ENCODE assay signal across 9 mouse cellular contexts in the genomic region with DNA sequence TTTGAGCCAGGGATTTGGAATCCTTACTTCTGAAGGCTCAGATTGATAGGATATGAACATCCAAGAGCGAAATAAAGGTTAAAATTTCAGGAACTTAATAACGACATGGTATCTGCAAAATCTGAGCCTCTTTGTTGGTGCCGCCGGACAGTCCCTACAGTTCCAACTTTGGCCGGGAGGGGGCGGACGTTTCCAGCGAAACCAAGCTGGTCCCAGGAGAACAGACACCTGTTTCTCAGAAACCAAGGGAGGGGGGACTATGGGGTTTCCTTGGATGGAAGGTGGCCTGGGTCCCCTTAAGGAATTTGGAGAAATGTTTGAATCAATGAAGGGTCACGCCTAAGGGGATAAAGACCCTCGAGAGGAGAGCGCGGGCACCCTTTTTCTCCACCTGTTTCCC. TPM values are rescaled to one million over a fixed set of nuclear protein-coding genes. Genes with fewer than 3 reads are reported as not detected.
A peak's percentile ranks its signal among the peaks of the same experiment; 100 is the strongest.
DNase-seq lines count a peak whose midpoint lies in the region; ATAC-seq and TF ChIP-seq lines count a peak whose summit lies in the region.
"Had no signal": no experiment of that assay in that cellular context is flagged by ENCODE, and none has a peak within 500 bp of the region (broad histone marks: within the 10 kb centered on the region; RNA-seq: fewer than 3 reads in every experiment).

No protein-coding gene starts in this region.

- intact Hi-C loops in heart, postnatal 14 days (cut with DNase I): loop anchor here (1.0 to 5.0 kb wide), 3 partner anchors 82 to 281 kb away; no protein-coding TSS in a partner anchor
- intact Hi-C loops in left cerebral cortex, postnatal 14 days (cut with DNase I): loop anchor here (1.0 to 5.0 kb wide), 2 partner anchors 81 to 155 kb away; no protein-coding TSS in a partner anchor

- no peak for TF ChIP-seq POLR2A in thymus, adult 2 months (IDR thresholded peaks at IDR 0.05; ENCODE audit: control insufficient read depth, extremely low read depth, insufficient read depth, low read length, poor library complexity)

- H3K4me1 ChIP-seq in hindbrain, embryonic 10.5 days (replicated peaks): peaks cover 17% of the 10 kb centered on the region
- peaks cover 7% of the 10 kb centered on the region for H3K4me1 ChIP-seq in hindbrain, embryonic 13.5 days (replicated peaks)
- peaks cover 5% of the 10 kb centered on the region; the same call in 1 of the 2 replicates for H3K4me1 ChIP-seq in neural tube, embryonic 12.5 days
- H3K4me1 ChIP-seq in thymus, adult 2 months (replicated peaks; ENCODE audit: control insufficient read depth, insufficient read depth, low read length): peaks cover 11% of the 10 kb centered on the region

- no peaks in the 10 kb centered on the region for H3K36me3 ChIP-seq in hindbrain, embryonic 10.5 days
- H3K36me3 ChIP-seq in hindbrain, embryonic 13.5 days: no peaks in the 10 kb centered on the region
- H3K36me3 ChIP-seq in neural tube, embryonic 12.5 days: no peaks in the 10 kb centered on the region
- H3K36me3 ChIP-seq in thymus, adult 2 months (ENCODE audit: control insufficient read depth, insufficient read depth, low read length): peaks cover 27% of the 10 kb centered on the region
- H3K36me3 ChIP-seq: liver, embryonic 15.5 days had no signal

- WGBS in hindbrain, embryonic 10.5 days: 5% methylated on average over 12 of the region's 12 CpGs
- 8% methylated on average over 12 of the region's 12 CpGs for WGBS in hindbrain, embryonic 13.5 days
- 10% methylated on average over 12 of the region's 12 CpGs for WGBS in neural tube, embryonic 12.5 days
- WGBS in thymus, adult 2 months: 34% methylated on average over 12 of the region's 12 CpGs

- H3K27ac ChIP-seq in hindbrain, embryonic 10.5 days: no peak overlapping the region
- no peak overlapping the region for H3K27ac ChIP-seq in hindbrain, embryonic 13.5 days
- H3K27ac ChIP-seq in neural tube, embryonic 12.5 days: no peak overlapping the region
- H3K27ac ChIP-seq in thymus, adult 2 months (ENCODE audit: control insufficient read depth, insufficient read depth, low read length): no peak overlapping the region
- H3K27ac ChIP-seq: liver, embryonic 15.5 days had no signal

- TF ChIP-seq CTCF in thymus, adult 2 months (IDR thresholded peaks at IDR 0.05; ENCODE audit: borderline replicate concordance, control insufficient read depth, extremely low read depth, insufficient read depth, low read length, poor library complexity): peak; percentile 83; the same call in 1 of the 2 replicates

- H3K9ac ChIP-seq in hindbrain, embryonic 13.5 days: no peak overlapping the region
- H3K9ac ChIP-seq in neural tube, embryonic 12.5 days: no peak overlapping the region
- H3K9ac ChIP-seq: liver, embryonic 15.5 days had no signal

- no peak overlapping the region for H3K4me3 ChIP-seq in hindbrain, embryonic 10.5 days
- no peak overlapping the region for H3K4me3 ChIP-seq in hindbrain, embryonic 13.5 days
- H3K4me3 ChIP-seq in neural tube, embryonic 12.5 days: no peak overlapping the region
- no peak overlapping the region for H3K4me3 ChIP-seq in thymus, adult 2 months (ENCODE audit: control insufficient read depth, insufficient read depth, low read length)
- H3K4me3 ChIP-seq: liver, embryonic 15.5 days had no signal

- peaks cover 18% of the 10 kb centered on the region for H3K27me3 ChIP-seq in hindbrain, embryonic 10.5 days (ENCODE audit: insufficient read depth, poor library complexity, severe bottlenecking)
- peaks cover 11% of the 10 kb centered on the region for H3K27me3 ChIP-seq in hindbrain, embryonic 13.5 days
- peaks cover 4% of the 10 kb centered on the region; the same call in 1 of the 2 replicates for H3K27me3 ChIP-seq in neural tube, embryonic 12.5 days (replicated peaks)
- H3K27me3 ChIP-seq in thymus, adult 2 months (ENCODE audit: control insufficient read depth, insufficient read depth, low read length): no peaks in the 10 kb centered on the region

- no peak for ATAC-seq in hindbrain, embryonic 13.5 days (ENCODE audit: low FRiP score)
- 0 out of 2 replicates have a peak, but pooled peaks have one; percentile 27 for ATAC-seq in neural tube, embryonic 12.5 days (ENCODE audit: low FRiP score, low read depth)

- no peak overlapping the region for H3K4me2 ChIP-seq in hindbrain, embryonic 13.5 days
- H3K4me2 ChIP-seq in neural tube, embryonic 12.5 days (replicated peaks): no peak overlapping the region
- H3K4me2 ChIP-seq: liver, embryonic 15.5 days had no signal

- DNase-seq in hindbrain, embryonic 10.5 days (ENCODE audit: low spot score): peak; percentile 80
- DNase-seq in adrenal gland, adult 18-20 months (ENCODE audit: low spot score in 2 of 2): peak; percentile 89 to 92
- peak; percentile 79 for DNase-seq in embryo, embryonic 9.5 days (ENCODE audit: extremely low spot score)
- DNase-seq in heart, postnatal 14 days: peak; percentile 80 to 90
- peak; percentile 70 to 87 for DNase-seq in left cerebral cortex, postnatal 14 days (ENCODE audit: low spot score in 2 of 2)
- peak; percentile 87 for DNase-seq in thymus, adult 2 months

- H3K9me3 ChIP-seq in hindbrain, embryonic 10.5 days: no peaks in the 10 kb centered on the region
- H3K9me3 ChIP-seq in hindbrain, embryonic 13.5 days: no peaks in the 10 kb centered on the region
- H3K9me3 ChIP-seq in neural tube, embryonic 12.5 days: no peaks in the 10 kb centered on the region
- H3K9me3 ChIP-seq: liver, embryonic 15.5 days had no signal

RNA-seq across cellular contexts. Expression of gene Lrfn1, which starts 5.3 kb away (rescaled TPM):
- polyA plus RNA-seq in hindbrain, embryonic 10.5 days (2016; fragmentation: Nextera tagmentation; extraction: Ambion mirVana): 4.4 and 5.2 TPM in 2 replicates
- 11.3 and 11.8 TPM in 2 replicates for polyA plus RNA-seq in hindbrain, embryonic 13.5 days (2015; fragmentation: Nextera tagmentation; extraction: Ambion mirVana)
- total RNA-seq in adrenal gland, adult 18-20 months (2021): 10 to 100 TPM; 10.7 to 13.1 TPM
- 1 to 10 TPM in 1 of 2 experiments, under 1 TPM in 1; 0.69 to 1.1 TPM for total RNA-seq in heart, postnatal 14 days (2021)
- 10 to 100 TPM; 97.0 to 98.5 TPM for total RNA-seq in left cerebral cortex, postnatal 14 days (2021)
- 16.6 and 18.8 TPM in 2 replicates for polyA plus RNA-seq in neural tube, embryonic 12.5 days (2016; fragmentation: Nextera tagmentation; extraction: Ambion mirVana)
- polyA plus RNA-seq in thymus, adult 2 months (2012; rRNA removed): 7.6 and 9.1 TPM in 2 replicates

RNA-seq across cellular contexts. Expression of gene Gmfg, which starts 9.2 kb away (rescaled TPM):
- polyA plus RNA-seq in hindbrain, embryonic 10.5 days (2016; fragmentation: Nextera tagmentation; extraction: Ambion mirVana): 6.7 and 7.1 TPM in 2 replicates
- polyA plus RNA-seq in hindbrain, embryonic 13.5 days (2015; fragmentation: Nextera tagmentation; extraction: Ambion mirVana): 5.2 and 5.3 TPM in 2 replicates
- 1 to 10 TPM; 8.0 to 9.5 TPM for total RNA-seq in adrenal gland, adult 18-20 months (2021)
- 10 to 100 TPM in 1 of 2 experiments, 1 to 10 TPM in 1; 8.1 to 18.8 TPM for total RNA-seq in heart, postnatal 14 days (2021)
- total RNA-seq in left cerebral cortex, postnatal 14 days (2021): 1 to 10 TPM; 2.6 to 3.3 TPM
- 6.6 and 8.1 TPM in 2 replicates for polyA plus RNA-seq in neural tube, embryonic 12.5 days (2016; fragmentation: Nextera tagmentation; extraction: Ambion mirVana)
- polyA plus RNA-seq in thymus, adult 2 months (2012; rRNA removed): 180 and 194 TPM in 2 replicates

RNA-seq across cellular contexts. Expression of gene Paf1, which starts 53.7 kb away (rescaled TPM):
- polyA plus RNA-seq in hindbrain, embryonic 10.5 days (2016; fragmentation: Nextera tagmentation; extraction: Ambion mirVana): 83.2 and 85.4 TPM in 2 replicates
- 93.0 and 100 TPM in 2 replicates for polyA plus RNA-seq in hindbrain, embryonic 13.5 days (2015; fragmentation: Nextera tagmentation; extraction: Ambion mirVana)
- total RNA-seq in adrenal gland, adult 18-20 months (2021): 10 to 100 TPM; 76.7 to 86.6 TPM
- 10 to 100 TPM; 46.2 to 47.7 TPM for total RNA-seq in heart, postnatal 14 days (2021)
- 10 to 100 TPM; 59.9 to 60.0 TPM for total RNA-seq in left cerebral cortex, postnatal 14 days (2021)
- polyA plus RNA-seq in neural tube, embryonic 12.5 days (2016; fragmentation: Nextera tagmentation; extraction: Ambion mirVana): 85.3 and 87.8 TPM in 2 replicates
- 146 and 182 TPM in 2 replicates for polyA plus RNA-seq in thymus, adult 2 months (2012; rRNA removed)

RNA-seq across cellular contexts. Expression of gene Med29, which starts 53.9 kb away (rescaled TPM):
- 62.9 and 65.0 TPM in 2 replicates for polyA plus RNA-seq in hindbrain, embryonic 10.5 days (2016; fragmentation: Nextera tagmentation; extraction: Ambion mirVana)
- 43.7 and 44.8 TPM in 2 replicates for polyA plus RNA-seq in hindbrain, embryonic 13.5 days (2015; fragmentation: Nextera tagmentation; extraction: Ambion mirVana)
- 10 to 100 TPM; 36.9 to 37.0 TPM for total RNA-seq in adrenal gland, adult 18-20 months (2021)
- 10 to 100 TPM; 18.4 to 19.9 TPM for total RNA-seq in heart, postnatal 14 days (2021)
- total RNA-seq in left cerebral cortex, postnatal 14 days (2021): 10 to 100 TPM; 18.0 to 19.8 TPM
- polyA plus RNA-seq in neural tube, embryonic 12.5 days (2016; fragmentation: Nextera tagmentation; extraction: Ambion mirVana): 42.9 and 43.9 TPM in 2 replicates
- 56.0 and 65.3 TPM in 2 replicates for polyA plus RNA-seq in thymus, adult 2 months (2012; rRNA removed)

Comparison
In these comparisons a context has a peak if more than half of its experiments do, and no peak if none do; other contexts are left out.
1. RNA of gene Gmfg, which starts 9.2 kb away (polyA plus RNA-seq): 180 to 194 TPM in thymus, adult 2 months; 6.6 to 8.1 TPM in neural tube, embryonic 12.5 days, 6.7 to 7.1 TPM in hindbrain, embryonic 10.5 days and 5.2 to 5.3 TPM in hindbrain, embryonic 13.5 days; every median in the first group is over 10 times any median in the second.
2. Peak in every context shown above with its lines, with median percentiles within 50 percentile points of each other: DNase-seq.